Mouse (Mus musculus): ENCODE measurements around the gene Faap24.

Faap24 gene

DNA sequence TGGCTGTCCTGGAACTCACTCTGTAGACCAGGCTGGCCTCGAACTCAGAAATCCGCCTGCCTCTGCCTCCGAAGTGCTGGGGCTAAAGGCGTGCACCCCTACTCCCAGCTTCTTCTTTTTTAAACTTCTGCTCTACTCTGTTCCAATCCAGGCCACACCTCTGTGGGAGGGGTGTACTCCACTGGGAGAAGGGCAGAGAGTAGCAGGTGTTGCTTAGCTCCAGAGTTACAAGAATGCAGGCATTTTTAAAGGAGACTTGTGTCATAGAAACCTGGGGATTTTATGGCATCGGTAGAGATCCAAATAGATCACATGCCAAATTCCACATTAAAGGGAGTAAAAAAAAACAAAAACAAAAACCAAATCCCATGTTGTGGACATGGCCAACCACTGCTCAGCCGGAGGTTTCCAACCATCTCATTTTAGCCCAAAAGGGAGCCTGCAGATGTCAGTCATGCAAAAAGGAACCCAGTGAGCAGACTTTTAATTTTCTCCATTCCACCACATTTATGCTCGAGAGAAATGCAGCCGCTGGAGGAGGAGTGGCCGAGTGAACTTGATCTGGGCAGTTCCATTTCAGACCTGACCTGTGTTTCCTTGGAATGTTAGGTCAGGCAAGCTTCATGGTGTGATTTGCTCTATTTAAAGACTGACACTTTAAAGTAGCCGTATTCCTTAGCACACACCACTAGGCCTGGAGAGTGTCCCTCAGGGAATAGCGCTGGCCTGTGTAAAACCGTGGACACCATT, 31.3 kb downstream of the Faap24 start:
- DNase-seq (ENCODE audit: low spot score): no peak

DNA sequence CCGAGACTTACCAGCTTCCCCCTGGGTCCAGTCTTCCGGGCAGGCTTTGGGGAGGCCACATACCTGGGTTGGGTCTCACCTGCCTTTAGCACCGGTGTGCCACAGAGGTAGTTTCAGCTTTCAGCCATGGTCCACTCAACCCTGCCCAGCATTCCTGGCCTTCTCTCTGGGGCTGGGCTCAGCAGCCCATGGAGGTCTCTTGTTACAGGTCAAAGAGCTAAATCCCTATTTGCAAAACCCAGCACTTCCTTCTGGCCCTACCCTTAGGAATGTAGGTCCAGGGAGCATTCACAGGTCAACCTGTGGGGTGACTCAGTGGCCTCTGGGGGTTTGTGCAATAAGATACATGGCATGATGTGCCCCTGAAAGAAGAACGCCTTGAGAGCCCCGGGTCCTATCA, 33.8 kb downstream of the Faap24 start:
- DNase-seq (ENCODE audit: low spot score): no peak

DNA sequence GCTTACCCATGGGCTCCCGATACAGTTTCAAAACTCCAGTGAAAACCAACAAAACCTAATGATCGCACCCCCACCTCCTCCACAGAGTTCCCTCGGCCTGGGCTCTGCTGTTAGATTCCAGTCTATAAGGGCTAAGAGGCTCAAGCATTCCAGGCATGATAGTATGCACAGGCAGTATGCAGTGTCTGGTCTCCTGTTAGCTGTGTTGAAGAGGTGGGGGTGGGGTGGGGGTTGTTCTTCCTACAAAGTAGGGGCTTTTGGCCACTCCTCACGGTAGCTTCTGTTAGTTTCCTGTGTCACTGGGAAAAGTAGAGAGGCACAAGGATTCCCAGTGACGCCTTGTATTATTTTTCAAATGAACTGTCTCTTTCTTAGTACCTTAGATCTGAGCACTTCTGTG, 34.4 kb downstream of the Faap24 start:
- no peak for DNase-seq (ENCODE audit: low spot score)

DNA sequence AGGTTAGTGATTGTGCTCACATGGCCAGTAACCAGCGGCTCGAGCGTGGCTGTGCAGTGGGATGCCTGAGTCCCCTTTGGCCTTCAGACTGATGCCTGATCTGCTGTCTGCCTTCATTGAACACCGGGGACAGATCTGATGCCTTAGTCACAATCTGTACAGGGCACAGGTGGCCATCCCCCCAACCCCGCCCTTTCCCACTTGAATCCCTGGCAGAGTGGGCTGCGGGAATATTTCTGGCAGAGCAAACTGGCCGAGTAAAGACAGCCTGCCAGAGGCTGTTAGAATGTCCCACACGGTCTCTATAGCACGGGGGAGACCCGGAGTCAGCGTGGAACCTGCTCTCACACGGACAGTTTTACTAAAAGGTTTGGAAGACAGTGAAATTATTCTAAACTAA, 39.0 kb downstream of the Faap24 start:
- DNase-seq (ENCODE audit: low spot score): no peak

DNA sequence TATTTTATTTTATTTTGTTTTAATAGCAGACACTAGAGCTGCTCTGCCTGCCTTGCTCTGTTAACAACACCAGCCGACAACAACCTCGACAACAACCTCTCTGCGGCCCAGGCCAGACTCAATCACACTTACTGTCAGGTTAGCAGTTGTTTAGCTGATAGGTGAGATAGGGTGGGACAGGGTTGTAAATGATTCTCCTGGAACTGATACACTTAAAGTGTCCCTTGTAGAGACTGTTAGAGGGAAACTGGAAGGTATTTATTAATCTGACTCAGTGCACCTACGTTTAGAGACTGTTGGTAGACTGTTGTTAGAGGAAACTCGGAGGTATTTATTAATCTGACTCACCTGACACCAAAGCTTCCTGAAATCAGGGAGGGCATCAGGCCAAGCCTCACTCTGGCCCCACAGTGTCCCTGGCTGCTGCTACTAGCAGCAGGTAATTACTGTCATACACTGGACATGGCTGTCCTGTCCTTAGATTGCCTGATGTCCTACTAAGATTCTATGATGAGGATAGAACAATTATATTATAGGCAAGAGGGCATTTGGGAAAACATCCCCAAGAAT, 41.2 kb downstream of the Faap24 start:
- no peak for DNase-seq (ENCODE audit: low spot score)

DNA sequence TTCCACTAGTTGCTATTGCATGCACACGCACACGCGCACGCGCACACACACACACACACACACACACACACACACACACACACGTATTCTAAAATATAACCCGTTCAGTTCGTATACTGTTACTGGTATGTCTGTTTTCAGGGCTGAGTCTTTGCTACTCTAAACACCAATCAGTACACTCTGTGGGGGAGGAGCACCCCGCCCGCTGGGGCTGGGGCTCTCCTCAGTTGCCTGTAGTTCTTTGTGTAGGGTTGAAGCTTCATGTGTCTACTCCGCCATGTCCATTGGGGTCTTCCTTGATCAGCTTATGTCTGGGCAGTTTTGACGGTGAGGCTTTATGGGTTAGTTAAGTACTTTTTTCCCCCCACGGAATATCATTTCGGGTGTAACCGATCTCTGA, 43.3 kb downstream of the Faap24 start:
- DNase-seq (ENCODE audit: low spot score): no peak

DNA sequence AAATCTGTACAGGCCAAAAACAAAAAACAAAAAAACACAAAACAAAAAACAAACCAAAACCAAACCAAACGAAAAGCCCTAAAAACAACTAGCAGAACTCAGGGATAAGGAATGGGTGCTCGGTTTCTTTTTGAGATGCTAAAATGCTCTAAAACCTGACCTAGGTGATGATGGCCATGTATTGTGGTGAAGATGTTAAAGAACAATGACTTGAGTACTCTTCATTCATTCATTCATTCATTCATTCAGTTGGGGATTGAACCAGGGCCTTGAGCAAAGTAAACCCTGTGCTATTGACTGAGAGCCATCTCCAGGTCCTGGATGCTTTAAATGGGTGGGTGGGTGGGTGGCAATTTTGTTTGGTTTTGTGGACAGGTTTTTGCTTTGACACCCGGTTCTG, 45.5 kb downstream of the Faap24 start:
- DNase-seq (ENCODE audit: low spot score): no peak

DNA sequence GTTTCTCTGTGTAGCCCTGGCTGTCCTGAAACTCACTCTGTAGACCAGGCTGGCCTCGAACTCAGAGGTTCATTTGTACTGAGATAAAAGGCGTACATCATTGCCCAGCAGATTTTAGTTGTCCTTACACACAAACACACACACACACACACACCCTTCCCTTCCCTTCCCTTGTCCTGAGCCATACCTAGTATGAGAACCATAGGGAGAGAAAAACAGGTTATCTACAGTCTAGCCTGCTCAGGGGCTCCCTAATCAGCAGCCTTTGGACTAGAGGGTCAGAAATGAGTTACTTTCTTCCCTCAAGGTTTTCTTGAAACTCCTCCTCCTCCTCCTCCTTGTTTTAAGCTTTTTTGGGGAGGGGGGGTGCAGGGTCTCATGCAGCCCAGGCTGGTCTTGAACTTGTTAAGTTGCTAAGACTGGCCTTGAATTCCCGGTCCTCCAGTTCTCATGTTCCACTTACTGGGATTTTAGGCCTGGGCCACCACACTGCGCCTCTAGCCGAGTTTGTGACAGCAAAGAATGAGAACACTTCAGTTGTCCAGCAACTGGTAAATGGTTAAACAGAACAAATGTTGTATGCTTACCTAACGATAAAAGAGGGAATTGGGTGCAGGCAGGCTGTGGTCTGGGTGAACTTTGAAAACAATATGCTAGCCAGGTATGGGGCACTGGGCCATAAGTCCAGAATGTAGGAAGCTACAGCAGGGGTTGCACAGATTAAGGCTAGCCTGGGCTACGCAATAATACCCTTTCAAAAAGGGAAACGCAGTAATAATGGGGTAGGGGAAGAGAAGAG, 46.6 kb downstream of the Faap24 start:
- no peak for DNase-seq (ENCODE audit: low spot score)

DNA sequence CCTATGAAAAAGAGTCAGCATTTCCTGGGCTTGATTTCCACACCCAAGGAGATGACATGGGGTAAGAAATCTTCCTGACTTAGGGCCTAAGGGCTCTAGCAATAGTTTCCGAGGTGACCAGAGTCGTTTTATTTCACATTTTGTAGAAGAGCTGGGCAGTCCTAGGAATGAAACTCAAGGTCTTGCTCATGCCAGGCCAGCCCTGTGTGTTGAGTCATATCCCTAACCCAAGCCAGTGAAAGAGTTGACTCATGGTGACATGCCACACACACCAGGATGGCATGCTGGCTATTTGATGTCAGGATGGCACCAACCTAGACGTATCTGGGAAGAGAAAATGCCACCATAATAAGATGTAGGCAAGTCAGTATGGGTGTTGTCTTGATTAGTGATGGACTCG, 47.6 kb downstream of the Faap24 start:
- no peak for DNase-seq (ENCODE audit: low spot score)

DNA sequence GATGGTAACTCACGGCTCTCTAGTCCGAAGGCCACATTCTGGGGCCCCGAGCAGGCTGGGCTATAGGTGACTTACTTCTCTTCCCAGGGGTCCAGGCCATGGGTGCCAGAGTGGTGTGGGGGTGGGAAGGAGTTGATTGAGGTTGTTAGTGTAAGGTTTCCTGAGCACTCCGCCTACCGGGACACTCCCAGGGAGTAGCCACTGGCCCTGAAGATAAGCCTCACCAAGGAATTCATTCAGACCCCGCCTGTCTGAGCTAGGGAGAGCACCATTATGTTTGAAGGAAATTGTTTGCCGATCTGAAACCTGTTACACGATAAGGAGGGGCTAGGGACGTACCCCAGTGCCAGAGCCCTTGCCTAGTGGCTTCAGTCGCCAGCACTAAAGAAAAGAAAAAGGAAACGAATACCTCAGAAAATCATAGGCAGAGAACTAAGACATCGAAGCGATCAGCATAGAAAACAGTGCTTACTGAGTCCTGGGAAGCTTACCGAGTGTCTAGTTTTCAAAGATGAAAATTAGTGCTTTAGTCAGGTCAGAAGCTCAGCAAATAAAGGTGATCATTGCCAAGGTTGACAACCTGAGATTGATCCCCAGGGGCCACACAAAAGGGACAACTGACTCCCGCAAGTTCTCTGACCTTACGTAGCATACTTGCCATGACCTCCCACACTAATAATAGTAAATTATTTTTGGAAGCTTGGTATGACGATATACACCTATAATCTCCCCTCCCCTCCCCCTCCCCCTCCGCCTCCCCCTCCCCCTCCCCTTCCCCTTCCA, 48.5 kb downstream of the Faap24 start:
- DNase-seq (ENCODE audit: low spot score): no peak

DNA sequence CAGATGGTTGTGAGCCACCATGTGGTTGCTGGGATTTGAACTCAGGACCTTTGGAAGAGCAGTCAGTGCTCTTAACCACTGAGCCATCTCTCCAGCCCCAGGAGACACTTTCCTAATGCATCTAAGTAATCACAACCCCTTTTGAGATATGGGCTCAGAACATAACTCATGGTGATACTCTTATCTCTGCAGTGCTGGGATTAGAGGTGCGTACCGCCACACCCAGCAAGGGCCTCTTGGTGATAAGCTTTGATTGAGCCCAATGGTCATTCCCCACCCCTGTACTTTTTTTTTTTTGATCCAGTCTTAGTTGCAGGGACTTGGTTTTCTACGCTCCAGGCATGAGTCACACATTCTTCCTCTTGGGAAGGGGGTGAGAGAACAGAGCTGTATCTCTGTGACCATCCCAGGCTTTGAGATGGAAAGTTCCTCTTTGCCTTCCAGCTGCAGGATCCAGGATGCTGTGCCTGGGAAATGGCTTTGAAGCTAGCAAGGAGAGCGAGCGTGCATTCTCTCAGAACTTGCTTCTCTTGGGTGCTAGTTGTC, 51.8 kb downstream of the Faap24 start:
- DNase-seq (ENCODE audit: low spot score): no peak

DNA sequence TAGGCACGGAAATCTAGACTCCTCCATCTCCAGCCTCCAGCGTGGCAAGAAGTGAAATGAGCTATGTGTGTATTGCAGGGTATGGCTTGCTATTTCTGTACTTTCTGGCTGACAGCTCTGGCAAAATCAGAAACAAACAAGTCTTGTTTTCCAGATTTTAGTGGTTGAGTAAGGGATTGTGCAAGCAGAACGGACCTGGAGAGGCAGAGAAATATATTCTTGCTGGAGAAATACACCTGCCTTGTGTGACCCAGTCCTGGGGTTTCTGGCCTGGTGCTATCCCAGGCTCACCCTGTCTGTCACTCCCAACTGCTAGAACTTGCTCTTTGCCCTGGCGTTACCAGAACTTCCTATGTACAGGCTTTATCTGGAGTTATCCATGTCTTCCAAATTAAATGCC, 54.1 kb downstream of the Faap24 start:
- no peak for DNase-seq (ENCODE audit: low spot score)

Measured in MN1 (cell line).